ENCODE assay signal across 22 mouse cellular contexts in genomic region chr8:125983515-125983914, GRCm38 (mm10). TPM values are rescaled to one million over a fixed set of nuclear protein-coding genes. Genes with fewer than 3 reads are reported as not detected.
DNase-seq lines count a peak whose midpoint lies in the region; ATAC-seq lines count a peak whose summit lies in the region.
"Had no signal": no experiment of that assay in that cellular context is flagged by ENCODE, and none has a peak within 500 bp of the region (broad histone marks: within the 10 kb centered on the region; RNA-seq: fewer than 3 reads in every experiment).

No protein-coding gene starts in this region.

- peak; percentile 45 for DNase-seq in fat pad, adult 2 months (ENCODE audit: extremely low read depth, low read depth, low spot score)
- DNase-seq in embryonic facial prominence, embryonic 10.5 days (ENCODE audit: low spot score): no peak
- DNase-seq in thymus, postnatal 4 days: no peak
- DNase-seq: adrenal gland, adult 2 months; adrenal gland, postnatal 10 days; adrenal gland, postnatal 25 days; cerebellum, adult 11 months; cerebellum, adult 18-20 months; cerebellum, adult 8-10 months; cerebellum, adult 9-11 months; cerebellum, postnatal 14 days; cerebellum, postnatal 36 days; forebrain, postnatal 0 days had no signal

- H3K27ac ChIP-seq in embryonic facial prominence, embryonic 10.5 days (replicated peaks): no peak overlapping the region
- H3K27ac ChIP-seq: embryonic facial prominence, embryonic 13.5 days; embryonic facial prominence, embryonic 15.5 days; forebrain, embryonic 10.5 days; forebrain, embryonic 12.5 days had no signal

- 0 out of 2 replicates have a peak, but pooled peaks cover 2% of the 10 kb centered on the region for H3K9me3 ChIP-seq in embryonic facial prominence, embryonic 10.5 days
- H3K9me3 ChIP-seq: embryonic facial prominence, embryonic 13.5 days; embryonic facial prominence, embryonic 15.5 days; forebrain, embryonic 10.5 days; forebrain, embryonic 12.5 days had no signal

- peaks cover 10% of the 10 kb centered on the region for H3K4me1 ChIP-seq in embryonic facial prominence, embryonic 10.5 days
- H3K4me1 ChIP-seq: embryonic facial prominence, embryonic 13.5 days had no signal

- WGBS in embryonic facial prominence, embryonic 10.5 days: 82% methylated on average over 3 of the region's 3 CpGs

- H3K4me3 ChIP-seq in embryonic facial prominence, embryonic 10.5 days: no peak overlapping the region
- H3K4me3 ChIP-seq: embryonic facial prominence, embryonic 13.5 days; embryonic facial prominence, embryonic 15.5 days; forebrain, embryonic 10.5 days; forebrain, embryonic 12.5 days had no signal

- ATAC-seq in megakaryocyte, adult 5-6 weeks (ENCODE audit: poor library complexity, severe bottlenecking): 0 out of 2 replicates have a peak, but pooled peaks have one; percentile 38
- ATAC-seq in erythroblast, adult 5-6 weeks (replicated peaks; ENCODE audit: low FRiP score, poor library complexity, severe bottlenecking): no peak
- ATAC-seq: forebrain, embryonic 14.5 days; forebrain, postnatal 0 days had no signal

- no peaks in the 10 kb centered on the region for H3K36me3 ChIP-seq in embryonic facial prominence, embryonic 10.5 days (replicated peaks)
- H3K36me3 ChIP-seq: embryonic facial prominence, embryonic 13.5 days; embryonic facial prominence, embryonic 15.5 days; forebrain, embryonic 10.5 days; forebrain, embryonic 12.5 days had no signal

- 0 out of 2 replicates have a peak, but pooled peaks cover 3% of the 10 kb centered on the region for H3K27me3 ChIP-seq in embryonic facial prominence, embryonic 10.5 days (replicated peaks; ENCODE audit: low read depth, poor library complexity, severe bottlenecking)
- H3K27me3 ChIP-seq: embryonic facial prominence, embryonic 13.5 days; embryonic facial prominence, embryonic 15.5 days; forebrain, embryonic 12.5 days had no signal

RNA-seq across cellular contexts. Expression of gene Kcnk1, which starts 11.5 kb away (rescaled TPM):
- 0.13 and 0.46 TPM in 2 replicates for total RNA-seq in megakaryocyte, adult 5-6 weeks (2015)
- total RNA-seq in megakaryocyte, adult 5-6 weeks (2017): 0.77 TPM in 1 of 2 replicates, not detected in the other
- polyA plus RNA-seq in embryonic facial prominence, embryonic 10.5 days (2016; fragmentation: Nextera tagmentation; extraction: Ambion mirVana): 17.0 and 17.9 TPM in 2 replicates
- not detected in 2 replicates for total RNA-seq in erythroblast, adult 5-6 weeks (2015; ENCODE audit: low replicate concordance)
- total RNA-seq in erythroblast, adult 5-6 weeks (2017; ENCODE audit: low replicate concordance): not detected in 2 replicates
- total RNA-seq: MEL had no signal
- polyA plus RNA-seq: C2C12 had no signal
